Mouse (Mus musculus): ENCODE results near the gene Pde10a. TPM values are rescaled to one million over a fixed set of nuclear protein-coding genes. Genes with fewer than 3 reads are reported as not detected.

Gene Pde10a
- total and polyA plus RNA-seq, 2 experiments from 2014 or later: 14.7 to 55.4 TPM

- ATAC-seq: no peak
Measured at GRCm38 (mm10) chr17:8573542-8574260, 48.5 kb downstream of the Pde10a start.

GRCm38 (mm10) chr17:8580360-8580759 is 55.2 kb downstream of the Pde10a start:
- TF ChIP-seq CTCF (IDR thresholded peaks at IDR 0.05; ENCODE audit: low read depth): peak; percentile 63
- Histone ChIP-seq H3K4me2 (ENCODE audit: low read depth) (no peak overlapping the region), H3K9ac (no peak overlapping the region), H3K27ac (ENCODE audit: low read depth, low read length) (no peak overlapping the region), H3K36me3 (ENCODE audit: insufficient read depth) (no peaks in the 10 kb centered on the region), H3K4me3 (ENCODE audit: low read depth, low read length) (no peak overlapping the region), H3K9me3 (ENCODE audit: low read length) (no peaks in the 10 kb centered on the region), H3K4me1 (ENCODE audit: insufficient read depth) (no peaks in the 10 kb centered on the region), H3K27me3 (ENCODE audit: insufficient read depth, low read length) (no peaks in the 10 kb centered on the region)
- DNase-seq (peak; percentile 25), ATAC-seq (no peak)
- 72% methylated on average over 3 of the region's 3 CpGs for WGBS

More at GRCm38 (mm10) chr17:8573542-8574260, 48.5 kb downstream of the Pde10a start:
- Histone ChIP-seq H3K4me2 (ENCODE audit: low read depth) (no peak overlapping the region), H3K4me3 (ENCODE audit: low read depth, low read length) (no peak overlapping the region), H3K9ac (no peak overlapping the region), H3K27ac (ENCODE audit: low read depth, low read length) (no peak overlapping the region), H3K36me3 (ENCODE audit: insufficient read depth) (no peaks in the 10 kb centered on the region), H3K9me3 (ENCODE audit: low read length) (no peaks in the 10 kb centered on the region), H3K4me1 (ENCODE audit: insufficient read depth) (no peaks in the 10 kb centered on the region), H3K27me3 (ENCODE audit: insufficient read depth, low read length) (no peaks in the 10 kb centered on the region)
- TF ChIP-seq CTCF (IDR thresholded peaks at IDR 0.05; ENCODE audit: low read depth): no peak
- DNase-seq: no peak
- 81% methylated on average over 8 of the region's 8 CpGs for WGBS

DNA sequence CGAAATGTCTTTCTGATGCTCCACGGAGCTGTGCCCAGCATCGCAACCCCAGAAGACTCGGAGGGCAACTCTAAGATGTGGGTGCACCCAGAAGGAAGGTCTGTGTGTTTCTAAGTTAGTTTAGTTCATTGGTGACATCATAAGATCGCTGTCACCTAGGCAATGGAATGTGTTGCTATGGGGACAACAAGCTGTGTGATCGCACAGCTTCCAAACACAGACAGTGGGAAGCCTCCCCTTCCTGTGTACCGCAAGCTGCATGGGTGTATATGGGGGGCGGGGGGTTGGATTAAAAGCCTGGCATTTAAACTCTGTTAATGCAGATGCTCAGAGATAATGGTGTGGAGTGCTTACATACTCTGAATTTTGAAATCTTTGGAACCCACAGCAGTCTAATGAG is 56.4 kb downstream of the Pde10a start:
- no peak for TF ChIP-seq CTCF (IDR thresholded peaks at IDR 0.05; ENCODE audit: low read depth)
- peak; percentile 97 for ATAC-seq
- no peak overlapping the region for H3K27ac ChIP-seq (ENCODE audit: low read depth, low read length)

GRCm38 (mm10) chr17:8592427-8593277 is 67.5 kb downstream of the Pde10a start:
- Histone ChIP-seq H3K9me3 (ENCODE audit: low read length) (no peaks in the 10 kb centered on the region), H3K4me1 (ENCODE audit: insufficient read depth) (no peaks in the 10 kb centered on the region), H3K27me3 (ENCODE audit: insufficient read depth, low read length) (no peaks in the 10 kb centered on the region; the same call in 1 of the 2 replicates), H3K4me2 (ENCODE audit: low read depth) (peak overlapping the region; percentile 47), H3K27ac (ENCODE audit: low read depth, low read length) (no peak overlapping the region), H3K36me3 (ENCODE audit: insufficient read depth) (no peaks in the 10 kb centered on the region), H3K9ac (no peak overlapping the region), H3K4me3 (ENCODE audit: low read depth, low read length) (0 out of 2 replicates have a peak overlapping the region, but pooled peaks have one; percentile 13)
- peak; percentile 97 for TF ChIP-seq CTCF (IDR thresholded peaks at IDR 0.05; ENCODE audit: low read depth)
- peak; percentile 91 for ATAC-seq
- DNase-seq: peak; percentile 92
- 14% methylated on average over 22 of the region's 22 CpGs for WGBS

More for the DNA sequence above, 56.4 kb downstream of the Pde10a start:
- Histone ChIP-seq H3K4me1 (ENCODE audit: insufficient read depth) (no peaks in the 10 kb centered on the region), H3K9ac (no peak overlapping the region), H3K27me3 (ENCODE audit: insufficient read depth, low read length) (no peaks in the 10 kb centered on the region), H3K4me3 (ENCODE audit: low read depth, low read length) (no peak overlapping the region), H3K9me3 (ENCODE audit: low read length) (no peaks in the 10 kb centered on the region), H3K4me2 (ENCODE audit: low read depth) (no peak overlapping the region), H3K36me3 (ENCODE audit: insufficient read depth) (no peaks in the 10 kb centered on the region)
- WGBS: 63% methylated on average over 8 of the region's 8 CpGs
- peak; percentile 62 for DNase-seq

DNA sequence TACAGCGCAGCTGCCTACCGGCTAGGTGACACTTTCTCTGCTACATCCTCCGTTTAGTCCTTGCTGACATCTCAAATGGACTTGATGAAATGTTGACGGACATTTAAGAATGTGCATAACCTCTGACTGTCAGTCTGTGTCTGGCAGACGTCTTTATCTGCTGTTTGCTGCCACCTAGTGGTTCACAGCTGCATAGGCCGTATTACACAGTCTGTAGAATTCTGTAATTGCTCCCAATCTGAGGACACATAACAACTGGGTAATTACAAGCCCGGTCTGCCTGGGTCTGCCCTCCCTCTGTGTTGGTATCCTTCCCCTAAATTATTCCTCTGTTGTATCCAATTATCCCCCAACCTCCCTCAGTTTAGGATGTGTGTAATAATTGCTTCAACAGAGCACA is 72.6 kb downstream of the Pde10a start:
- H3K4me3 ChIP-seq (ENCODE audit: low read depth, low read length): no peak overlapping the region
- no peaks in the 10 kb centered on the region; the same call in 1 of the 2 replicates for H3K27me3 ChIP-seq (ENCODE audit: insufficient read depth, low read length)
- ATAC-seq (peak; percentile 88), DNase-seq (peak; percentile 84)
- H3K4me1 ChIP-seq (ENCODE audit: insufficient read depth): no peaks in the 10 kb centered on the region
- peak; percentile 96 for TF ChIP-seq CTCF (IDR thresholded peaks at IDR 0.05; ENCODE audit: low read depth)
- 6% methylated on average over 7 of the region's 7 CpGs for WGBS
- no peak overlapping the region for H3K4me2 ChIP-seq (ENCODE audit: low read depth)
- H3K36me3 ChIP-seq (ENCODE audit: insufficient read depth): no peaks in the 10 kb centered on the region
- no peak overlapping the region for H3K9ac ChIP-seq
- no peaks in the 10 kb centered on the region for H3K9me3 ChIP-seq (ENCODE audit: low read length)
- H3K27ac ChIP-seq (ENCODE audit: low read depth, low read length): no peak overlapping the region

DNA sequence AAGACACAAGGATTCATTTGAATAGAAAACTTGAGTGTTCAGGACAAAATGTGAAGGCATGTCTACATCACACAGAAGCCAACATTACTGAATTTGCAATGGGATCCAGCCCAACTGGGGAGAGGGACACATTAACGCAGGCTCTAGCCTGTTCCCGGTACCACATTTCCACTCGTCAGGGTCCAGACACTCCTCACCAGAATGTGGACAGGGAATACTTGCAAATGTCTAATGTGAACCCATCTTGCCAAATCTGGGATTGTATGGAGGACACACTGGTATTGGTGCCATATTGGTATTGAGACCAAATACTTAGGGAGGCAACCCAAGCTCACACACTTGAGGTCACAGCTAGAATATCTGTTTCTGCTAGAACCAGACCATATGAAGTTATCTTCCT is 77.8 kb downstream of the Pde10a start:
- 91% methylated on average over 3 of the region's 3 CpGs for WGBS
- Histone ChIP-seq H3K4me1 (ENCODE audit: insufficient read depth) (no peaks in the 10 kb centered on the region), H3K27me3 (ENCODE audit: insufficient read depth, low read length) (no peaks in the 10 kb centered on the region), H3K4me2 (ENCODE audit: low read depth) (no peak overlapping the region), H3K9me3 (ENCODE audit: low read length) (no peaks in the 10 kb centered on the region), H3K27ac (ENCODE audit: low read depth, low read length) (no peak overlapping the region), H3K9ac (no peak overlapping the region), H3K4me3 (ENCODE audit: low read depth, low read length) (no peak overlapping the region), H3K36me3 (ENCODE audit: insufficient read depth) (no peaks in the 10 kb centered on the region)
- no peak for ATAC-seq
- no peak for TF ChIP-seq CTCF (IDR thresholded peaks at IDR 0.05; ENCODE audit: low read depth)
- no peak for DNase-seq

DNA sequence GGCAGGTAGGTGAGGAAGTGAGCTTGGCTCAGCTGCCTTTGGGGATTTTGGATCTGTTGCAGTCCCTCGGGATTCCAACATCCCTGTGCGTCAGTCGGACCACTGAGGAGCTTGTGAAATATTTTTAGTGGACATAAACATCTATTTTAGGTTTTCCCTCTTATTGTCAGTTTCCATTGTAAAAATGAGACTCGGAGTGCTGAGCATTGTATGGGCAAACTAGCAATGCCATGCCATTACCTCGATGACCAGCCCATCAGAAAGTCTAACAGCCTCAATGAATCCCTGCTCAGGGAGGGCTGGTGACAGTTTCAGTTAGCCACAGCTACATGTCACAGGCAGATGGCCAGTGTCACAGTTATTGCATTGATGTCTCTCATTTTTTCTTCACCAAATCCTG is 80.7 kb downstream of the Pde10a start:
- TF ChIP-seq CTCF (IDR thresholded peaks at IDR 0.05; ENCODE audit: low read depth): no peak
- no peak for ATAC-seq

More for the DNA sequence above, 80.7 kb downstream of the Pde10a start:
- no peak overlapping the region for H3K9ac ChIP-seq
- H3K36me3 ChIP-seq (ENCODE audit: insufficient read depth): no peaks in the 10 kb centered on the region
- no peak overlapping the region for H3K4me2 ChIP-seq (ENCODE audit: low read depth)
- H3K9me3 ChIP-seq (ENCODE audit: low read length): no peaks in the 10 kb centered on the region
- no peak overlapping the region for H3K27ac ChIP-seq (ENCODE audit: low read depth, low read length)
- no peak overlapping the region for H3K4me3 ChIP-seq (ENCODE audit: low read depth, low read length)
- H3K27me3 ChIP-seq (ENCODE audit: insufficient read depth, low read length): no peaks in the 10 kb centered on the region
- H3K4me1 ChIP-seq (ENCODE audit: insufficient read depth): no peaks in the 10 kb centered on the region
- 87% methylated on average over 5 of the region's 5 CpGs for WGBS
- no peak for DNase-seq

Measured in forebrain, postnatal 0 days (tissue).